In genomic region chr19:37208176-37208755, GRCm38 (mm10) we compare ENCODE assay signal across 7 mouse cellular contexts. TPM values are rescaled to one million over a fixed set of nuclear protein-coding genes. Genes with fewer than 3 reads are reported as not detected.
DNase-seq lines count a peak whose midpoint lies in the region; ATAC-seq and TF ChIP-seq lines count a peak whose summit lies in the region.

TSS of gene Cpeb3 (minus strand) at chr19:37208601.

- TF ChIP-seq POLR2A in brain, embryonic 14.5 days (IDR thresholded peaks at IDR 0.05; ENCODE audit: borderline replicate concordance, extremely low read depth, insufficient read depth, insufficient read length, poor library complexity, severe bottlenecking) = no peak

- WGBS in forebrain, postnatal 0 days = under 1% methylated on average over 15 of the region's 15 CpGs
- under 1% methylated on average over 15 of the region's 15 CpGs for WGBS in hindbrain, embryonic 11.5 days

- H3K4me1 ChIP-seq in forebrain, postnatal 0 days (ENCODE audit: insufficient read depth) = peaks cover 9% of the 10 kb centered on the region
- H3K4me1 ChIP-seq in hindbrain, embryonic 11.5 days (replicated peaks; ENCODE audit: control insufficient read depth, insufficient read depth, low read length) = no peaks in the 10 kb centered on the region

- ATAC-seq in forebrain, postnatal 0 days = no peak
- no peak for ATAC-seq in hindbrain, embryonic 11.5 days (ENCODE audit: low FRiP score)

- peaks cover 22% of the 10 kb centered on the region for H3K36me3 ChIP-seq in forebrain, postnatal 0 days (ENCODE audit: insufficient read depth)
- H3K36me3 ChIP-seq in hindbrain, embryonic 11.5 days (ENCODE audit: control insufficient read depth, insufficient read depth, low read length) = peaks cover 4% of the 10 kb centered on the region; the same call in 1 of the 2 replicates

- H3K9ac ChIP-seq in forebrain, postnatal 0 days = peak within 1 kb of the TSS; percentile 94
- peak within 1 kb of the TSS; percentile 93 for H3K9ac ChIP-seq in hindbrain, embryonic 11.5 days (ENCODE audit: low read depth, low read length)

- peak within 1 kb of the TSS; percentile 100 for H3K4me3 ChIP-seq in forebrain, postnatal 0 days (ENCODE audit: low read depth, low read length)
- H3K4me3 ChIP-seq in hindbrain, embryonic 11.5 days (ENCODE audit: low read depth, low read length) = peak within 1 kb of the TSS; percentile 94

- H3K27me3 ChIP-seq in forebrain, postnatal 0 days (ENCODE audit: insufficient read depth, low read length) = no peaks in the 10 kb centered on the region
- H3K27me3 ChIP-seq in hindbrain, embryonic 11.5 days (ENCODE audit: control insufficient read depth, insufficient read depth, low read length) = no peaks in the 10 kb centered on the region

- peak within 1 kb of the TSS; percentile 83 for H3K27ac ChIP-seq in forebrain, postnatal 0 days (ENCODE audit: low read depth, low read length)
- H3K27ac ChIP-seq in hindbrain, embryonic 11.5 days (ENCODE audit: low read depth, low read length) = peak within 1 kb of the TSS; percentile 60

- DNase-seq in NIH3T3 (ENCODE audit: low read depth) = peak; percentile 87
- peak; percentile 75 for DNase-seq in brain, embryonic 14.5 days (ENCODE audit: low read depth)
- DNase-seq in forebrain, postnatal 0 days = peak; percentile 57
- peak; percentile 68 for DNase-seq in hindbrain, embryonic 11.5 days (ENCODE audit: low spot score)
- peak; percentile 34 to 49 for DNase-seq in layer of hippocampus, postnatal 10 days (ENCODE audit: low spot score in 2 of 2)
- peak; percentile 51 for DNase-seq in lung, postnatal 10 days
- peak; percentile 45 to 51 for DNase-seq in right cerebral cortex, postnatal 10 days (ENCODE audit: low spot score in 2 of 2)

- H3K4me2 ChIP-seq in forebrain, postnatal 0 days (ENCODE audit: low read depth) = peak within 1 kb of the TSS; percentile 84
- H3K4me2 ChIP-seq in hindbrain, embryonic 11.5 days (replicated peaks; ENCODE audit: low read depth, low read length) = peak within 1 kb of the TSS; percentile 84

- peak; percentile 43; the same call in 1 of the 2 replicates for TF ChIP-seq CTCF in brain, embryonic 14.5 days (IDR thresholded peaks at IDR 0.05; ENCODE audit: borderline replicate concordance, extremely low read depth, insufficient read depth, insufficient read length)
- TF ChIP-seq CTCF in forebrain, postnatal 0 days (IDR thresholded peaks at IDR 0.05; ENCODE audit: low read depth) = peak; percentile 59

- H3K9me3 ChIP-seq in forebrain, postnatal 0 days (ENCODE audit: low read length) = no peaks in the 10 kb centered on the region
- no peaks in the 10 kb centered on the region for H3K9me3 ChIP-seq in hindbrain, embryonic 11.5 days (ENCODE audit: control insufficient read depth, low read length)

RNA-seq across cellular contexts. Expression of gene Cpeb3, which starts in this region (rescaled TPM):
- 10.9 and 20.9 TPM in 2 replicates for polyA plus RNA-seq in brain, embryonic 14.5 days (2012; rRNA removed)
- total RNA-seq in forebrain, postnatal 0 days (2014; rRNA removed) = 12.9 and 18.1 TPM in 2 replicates
- polyA plus RNA-seq in forebrain, postnatal 0 days (2015; fragmentation: Nextera tagmentation; extraction: Ambion mirVana) = 3.9 and 7.9 TPM in 2 replicates
- polyA plus RNA-seq in hindbrain, embryonic 11.5 days (2014; fragmentation: Nextera tagmentation; extraction: Ambion mirVana) = 2.4 and 4.9 TPM in 2 replicates
- total RNA-seq in layer of hippocampus, postnatal 10 days (2021) = 10 to 100 TPM; 48.9 to 49.8 TPM
